Mouse (Mus musculus) spleen, adult 2 months (tissue): Measurements from ENCODE around the gene Eml6.

Experiments used
- CTCF ChIP-seq: fragments of 200-500 bp; IDR thresholded peaks from 2 replicates; pipeline ENCODE4 v1.5.1; 2011; ENCODE audit warnings: mild to moderate bottlenecking, inconsistent platforms; ENCODE audit not compliant: insufficient read depth, insufficient read length, insufficient replicate concordance; ENCODE audit errors: extremely low read depth
- POLR2A ChIP-seq: fragments of 200-500 bp; IDR thresholded peaks from 2 replicates; pipeline ENCODE4 v1.6.1; 2011; ENCODE audit warnings: low read depth, low read length, inconsistent platforms

- TF ChIP-seq POLR2A (no peak), CTCF (no peak)
These were observed 280.3 kb downstream of the Eml6 start for GRCm38 (mm10) chr11:29745513-29745912.
